Mouse (Mus musculus) lung, adult 2 months (tissue): ENCODE data around the gene Cop1.

Experiments used
- CTCF ChIP-seq: fragments of 200-500 bp; IDR thresholded peaks from 2 replicates; pipeline ENCODE4 v1.5.1; 2011; ENCODE audit warnings: mild to moderate bottlenecking, low read length, control low read depth; ENCODE audit not compliant: insufficient read depth
- POLR2A ChIP-seq: fragments of 200-500 bp; IDR thresholded peaks from 2 replicates; pipeline ENCODE4 v1.6.1; 2011; ENCODE audit warnings: low read depth, mild to moderate bottlenecking, control low read depth, low read length, borderline replicate concordance; ENCODE audit errors: extremely low read depth

DNA sequence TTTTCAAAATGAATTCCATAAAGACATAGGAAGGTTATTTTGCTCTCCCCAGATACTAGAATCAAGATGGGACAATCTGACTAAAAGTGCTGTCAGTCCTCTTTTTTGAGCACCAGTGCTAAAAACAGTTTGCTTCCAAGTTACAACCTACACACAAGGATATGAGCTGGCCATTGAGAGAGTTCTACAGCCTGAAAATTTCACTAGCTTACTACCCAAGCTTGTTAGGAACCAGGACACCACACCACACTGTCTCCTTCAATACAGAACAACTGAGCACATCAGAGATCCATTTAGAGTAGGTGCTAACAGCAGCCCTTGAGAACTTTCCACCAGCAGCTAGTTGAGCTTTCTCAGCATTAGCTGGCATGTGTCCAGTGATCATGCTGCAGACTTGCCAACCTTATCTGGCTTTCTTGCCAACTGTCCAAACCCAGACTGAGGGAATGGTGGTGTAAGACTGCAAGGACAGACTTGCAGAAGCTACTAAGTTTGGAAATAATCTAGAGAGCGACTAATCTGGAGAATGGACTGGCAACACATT, 123.0 kb downstream of the Cop1 start:
- TF ChIP-seq POLR2A, result no peak
- no peak for TF ChIP-seq CTCF
